Mouse (Mus musculus): ENCODE measurements around the gene Micall2.
A peak's percentile ranks its signal among the peaks of the same experiment; 100 is the strongest.

The Micall2 gene

GRCm38 (mm10) chr5:139681832-139682630, 54.1 kb downstream of the Micall2 start:
- DNase-seq (ENCODE audit: low spot score in 2 of 2), result no peak

- DNase-seq (ENCODE audit: low spot score in 2 of 2), result no peak
These were observed 60.5 kb downstream of the Micall2 start for GRCm38 (mm10) chr5:139675707-139675967.

GRCm38 (mm10) chr5:139674940-139675706, 61.0 kb downstream of the Micall2 start:
- no peak for DNase-seq (ENCODE audit: low spot score in 2 of 2)

GRCm38 (mm10) chr5:139669380-139669779, 66.8 kb downstream of the Micall2 start:
- no peak for DNase-seq (ENCODE audit: low spot score in 2 of 2)

GRCm38 (mm10) chr5:139668494-139668893, 67.6 kb downstream of the Micall2 start:
- DNase-seq (ENCODE audit: low spot score in 2 of 2), result peak in 1 of 2 experiments; percentile 33

GRCm38 (mm10) chr5:139666496-139666895, 69.6 kb downstream of the Micall2 start:
- no peak for DNase-seq (ENCODE audit: low spot score in 2 of 2)

GRCm38 (mm10) chr5:139665375-139665774, 70.8 kb downstream of the Micall2 start:
- DNase-seq (ENCODE audit: low spot score in 2 of 2), result no peak

- no peak for DNase-seq (ENCODE audit: low spot score in 2 of 2)
These were observed 74.4 kb downstream of the Micall2 start for GRCm38 (mm10) chr5:139661713-139662112.

- no peak for DNase-seq (ENCODE audit: low spot score in 2 of 2)
These were observed 76.8 kb downstream of the Micall2 start for GRCm38 (mm10) chr5:139659307-139659706.

- DNase-seq (ENCODE audit: low spot score in 2 of 2), result no peak
These were observed 77.3 kb downstream of the Micall2 start for GRCm38 (mm10) chr5:139658865-139659264.

GRCm38 (mm10) chr5:139657959-139658602, 78.1 kb downstream of the Micall2 start:
- no peak for DNase-seq (ENCODE audit: low spot score in 2 of 2)

All from left cerebral cortex, adult 9 months (tissue).